Mouse (Mus musculus): Measurements from ENCODE around the gene Poln.

The Poln gene

GRCm38 (mm10) chr5:34097333-34097732 lies 71.9 kb downstream of the Poln start:
- DNase-seq = peak in 1 of 2 experiments; percentile 49

GRCm38 (mm10) chr5:34093021-34093420 lies 76.2 kb downstream of the Poln start:
- no peak for DNase-seq

- DNase-seq = no peak
Measured at GRCm38 (mm10) chr5:34032520-34032919, 136.7 kb downstream of the Poln start.

- DNase-seq = no peak
Measured at GRCm38 (mm10) chr5:34031022-34031421, 138.2 kb downstream of the Poln start.

GRCm38 (mm10) chr5:34030101-34030500 lies 139.1 kb downstream of the Poln start:
- no peak for DNase-seq

GRCm38 (mm10) chr5:34018968-34019367 lies 150.3 kb downstream of the Poln start:
- no peak for DNase-seq

- no peak for DNase-seq
Measured at GRCm38 (mm10) chr5:34014652-34015051, 154.6 kb downstream of the Poln start.

GRCm38 (mm10) chr5:34007392-34007941 lies 161.8 kb downstream of the Poln start:
- peak in 1 of 2 experiments; percentile 14 for DNase-seq

- DNase-seq = no peak
Measured at GRCm38 (mm10) chr5:34006832-34007231, 162.4 kb downstream of the Poln start.

GRCm38 (mm10) chr5:34004618-34005017 lies 164.6 kb downstream of the Poln start:
- DNase-seq = peak in 1 of 2 experiments; percentile 15

- DNase-seq = no peak
Measured at GRCm38 (mm10) chr5:34002636-34003035, 166.6 kb downstream of the Poln start.

- peak in 1 of 2 experiments; percentile 17 for DNase-seq
Measured at GRCm38 (mm10) chr5:34001401-34001800, 167.8 kb downstream of the Poln start.

- peak in 1 of 2 experiments; percentile 15 for DNase-seq
Measured at GRCm38 (mm10) chr5:34000809-34001208, 168.4 kb downstream of the Poln start.

GRCm38 (mm10) chr5:33999466-34000090 lies 169.7 kb downstream of the Poln start:
- DNase-seq = peak in 1 of 2 experiments; percentile 17

- no peak for DNase-seq
Measured at GRCm38 (mm10) chr5:33998505-33998877, 170.8 kb downstream of the Poln start.

- DNase-seq = peak in 1 of 2 experiments; percentile 18
Measured at GRCm38 (mm10) chr5:33997829-33998504, 171.3 kb downstream of the Poln start.

GRCm38 (mm10) chr5:33997051-33997741 lies 172.1 kb downstream of the Poln start:
- DNase-seq = peak; percentile 45 to 62

GRCm38 (mm10) chr5:33996694-33997045 lies 172.6 kb downstream of the Poln start:
- DNase-seq = no peak

GRCm38 (mm10) chr5:33995843-33996693 lies 173.2 kb downstream of the Poln start, which contains the start of gene Nat8l:
TSS of gene Nat8l (plus strand) at chr5:33995984.
- DNase-seq = peak; percentile 58 to 64

- peak; percentile 33 to 55 for DNase-seq
Measured at GRCm38 (mm10) chr5:33994671-33995625, 174.3 kb downstream of the Poln start.
